Mouse (Mus musculus) myocyte (in vitro differentiated cells): ENCODE results near the gene Col16a1.

Source experiments
- POLR2A ChIP-seq: IDR thresholded peaks from one replicate; pipeline ENCODE4 v1.6.1; 2011; ENCODE audit warnings: low read depth, mild to moderate bottlenecking, control low read depth, moderate library complexity; ENCODE audit not compliant: insufficient read length
- POLR2AphosphoS2 ChIP-seq: IDR thresholded peaks from one replicate; pipeline ENCODE4 v1.6.1; 2011; ENCODE audit warnings: low read depth, control low read depth; ENCODE audit not compliant: insufficient read length
- TCF12 ChIP-seq: IDR thresholded peaks from one replicate; pipeline ENCODE4 v1.6.1; 2011; ENCODE audit warnings: mild to moderate bottlenecking, control low read depth; ENCODE audit not compliant: poor library complexity, insufficient read depth, severe bottlenecking

DNA sequence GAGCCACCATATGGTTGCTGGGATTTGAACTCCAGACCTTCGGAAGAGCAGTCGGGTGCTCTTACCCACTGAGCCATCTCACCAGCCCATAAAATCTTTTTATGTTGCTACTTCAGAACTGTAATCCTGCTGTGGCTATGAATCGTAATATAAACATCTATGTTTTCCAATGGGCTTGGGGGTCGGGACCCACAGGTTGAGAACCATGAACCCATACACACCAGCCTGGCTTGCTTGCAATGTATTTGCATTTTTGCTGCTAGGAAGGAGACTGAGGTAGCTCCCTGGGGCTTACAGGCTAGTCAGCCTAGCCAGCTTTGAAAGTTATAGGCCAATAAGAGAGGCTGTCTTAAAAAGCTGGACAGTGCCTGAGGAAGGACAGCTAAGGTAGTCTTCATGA lies 36.9 kb upstream of the Col16a1 start:
- TF ChIP-seq POLR2AphosphoS2 (no peak), POLR2A (no peak), TCF12 (no peak)
